Mouse (Mus musculus) embryonic fibroblast, embryonic 13.5 days (primary cell): ENCODE measurements at regions not wholly inside any gene's neighbourhood (a gene's known extent, or its start where the extent isn't known, plus 50 kb on each side); places are given as distances from the start of the nearest gene placed in this dataset.

Source experiments
- CTCF ChIP-seq: IDR thresholded peaks from 2 replicates; pipeline ENCODE4 v1.5.1; 2011; ENCODE audit warnings: mild to moderate bottlenecking, control low read depth, low read length, moderate library complexity, borderline replicate concordance; ENCODE audit not compliant: insufficient read depth
- POLR2A ChIP-seq: IDR thresholded peaks from 2 replicates; pipeline ENCODE4 v1.6.1; 2011; ENCODE audit warnings: low read depth, mild to moderate bottlenecking, control low read depth, low read length, moderate library complexity

- no peak for TF ChIP-seq POLR2A
- TF ChIP-seq CTCF, result no peak
Measured at GRCm38 (mm10) chrX:11732371-11732770, 404.7 kb downstream of the H2al1j start.
